Mouse (Mus musculus) liver, embryonic 14.5 days (tissue): ENCODE data around the gene Rtn1. TPM values are rescaled to one million over a fixed set of nuclear protein-coding genes. Genes with fewer than 3 reads are reported as not detected.

Source experiments
- ATAC-seq: fragments of 200-750 bp; cut with Nextera tagmentation; 2 replicates; pipeline ENCODE4 v1.8.0; 2017; ENCODE audit warnings: moderate number of reproducible peaks, mild to moderate bottlenecking, moderate library complexity; ENCODE audit not compliant: insufficient read depth
- DNase-seq, 3 experiments: peaks; one replicate each; pipeline ENCODE4 v3.0.0-alpha.2; 2012 to 2013; ENCODE audit warnings: low read depth in 3 of 3, low spot score in 3 of 3
- H3K27ac ChIP-seq: fragments of 300-500 bp; sonication (generic); 2 replicates; pipeline ENCODE4 v1.5.1; 2014; ENCODE audit warnings: moderate library complexity, mild to moderate bottlenecking, control low read depth, inconsistent platforms
- H3K27me3 ChIP-seq: fragments of 300-500 bp; sonication (generic); 2 replicates; pipeline ENCODE4 v1.6.1; 2014; ENCODE audit warnings: mild to moderate bottlenecking, low read length, moderate library complexity; ENCODE audit not compliant: control insufficient read depth, insufficient read depth
- H3K36me3 ChIP-seq: fragments of 300-500 bp; sonication (generic); replicated peaks from 2 replicates; pipeline ENCODE4 v1.6.1; 2014; ENCODE audit warnings: low read depth; ENCODE audit not compliant: control insufficient read depth, insufficient read depth
- H3K4me1 ChIP-seq, 2 experiments: fragments of 200-500 bp in 1 of 2; fragments of 300-500 bp in 1 of 2; sonication (generic) in 1 of 2; replicated peaks; 2 replicates each; pipeline ENCODE4 v1.6.1; 2012 to 2014; ENCODE audit warnings: antibody characterized with exemption in 1 of 2, inconsistent platforms in 1 of 2, low read length in 1 of 2; ENCODE audit not compliant: control insufficient read depth in 2 of 2, insufficient read depth in 2 of 2
- H3K4me2 ChIP-seq: fragments of 300-500 bp; sonication (generic); 2 replicates; pipeline ENCODE4 v1.6.1; 2014; ENCODE audit warnings: low read depth, mild to moderate bottlenecking, control low read depth, moderate library complexity
- H3K4me3 ChIP-seq, 2 experiments: fragments of 200-500 bp in 1 of 2; fragments of 300-500 bp in 1 of 2; sonication (generic) in 1 of 2; 2 replicates each; pipeline ENCODE4 v1.5.1; 2012 to 2014; ENCODE audit warnings: low read depth in 2 of 2, low read length in 2 of 2, mild to moderate bottlenecking in 2 of 2, control low read depth in 1 of 2, inconsistent platforms in 1 of 2, moderate library complexity in 1 of 2; ENCODE audit not compliant: insufficient read depth in 1 of 2
- H3K9ac ChIP-seq: fragments of 300-500 bp; sonication (generic); replicated peaks from 2 replicates; pipeline ENCODE4 v1.6.1; 2014; ENCODE audit warnings: mild to moderate bottlenecking, control low read depth, moderate library complexity
- H3K9me3 ChIP-seq: fragments of 300-500 bp; sonication (generic); 2 replicates; pipeline ENCODE4 v1.6.1; 2016; ENCODE audit warnings: low read length, mixed read lengths; ENCODE audit not compliant: control insufficient read depth
- CTCF ChIP-seq: IDR thresholded peaks from 2 replicates; pipeline ENCODE4 v1.5.1; 2016; ENCODE audit warnings: antibody characterized with exemption, low read depth, control low read depth
- EP300 ChIP-seq: IDR thresholded peaks from 2 replicates; pipeline ENCODE4 v1.6.1; 2016; ENCODE audit warnings: antibody characterized with exemption, low read depth
- WGBS: fragments of 180-500 bp; shearing (Covaris S2); extraction: QIAGEN DNeasy Blood & Tissue Kit; methylation state at CpG from one replicate; pipeline ENCODE4 v1.1.7; 2014; ENCODE audit not compliant: insufficient replicate concordance; 5-methylcytosine and 5-hydroxymethylcytosine counted together
- polyA plus RNA-seq, 2 experiments: library from polyadenylated mRNA; depleted of rRNA in 1 of 2; stranded (reverse) in 1 of 2; unstranded in 1 of 2; fragments of >200 nt; fragmentation: Nextera tagmentation in 1 of 2; extraction: Ambion mirVana in 1 of 2; gene quantifications; 2 replicates each; pipeline versions ENCODE4 v1.2.1 to v1.2.3; 2012 to 2014

Gene Rtn1
- polyA plus RNA-seq, 2 experiments: 0.63 to 1.5 TPM

GRCm38 (mm10) chr12:72197434-72197833, 211.4 kb downstream of the Rtn1 start:
- H3K9me3 ChIP-seq: no peaks in the 10 kb centered on the region
- no peaks in the 10 kb centered on the region for H3K27me3 ChIP-seq
- TF ChIP-seq CTCF: no peak
- TF ChIP-seq EP300: no peak
- H3K4me1 ChIP-seq: no peaks in the 10 kb centered on the region
- no peak overlapping the region for H3K4me3 ChIP-seq
- DNase-seq (no peak), ATAC-seq (no peak)
- H3K36me3 ChIP-seq: no peaks in the 10 kb centered on the region
- no peak overlapping the region for H3K9ac ChIP-seq
- WGBS: 44% methylated on average over 7 of the region's 7 CpGs
- H3K4me2 ChIP-seq: no peak overlapping the region
- H3K27ac ChIP-seq: no peak overlapping the region

- Histone ChIP-seq H3K36me3 (no peaks in the 10 kb centered on the region), H3K4me2 (no peak within 1 kb of the TSS), H3K27me3 (no peaks in the 10 kb centered on the region), H3K4me3 (no peak within 1 kb of the TSS), H3K9me3 (no peaks in the 10 kb centered on the region), H3K27ac (no peak within 1 kb of the TSS), H3K9ac (no peak within 1 kb of the TSS), H3K4me1 (no peaks in the 10 kb centered on the region)
- no peak for ATAC-seq
- WGBS: 58% methylated on average over 12 of the region's 12 CpGs
- DNase-seq: no peak
- TF ChIP-seq EP300 (no peak), CTCF (no peak)
These were observed 223.9 kb downstream of the Rtn1 start, which contains the start of gene Ccdc175 for GRCm38 (mm10) chr12:72184929-72185328. Gene Ccdc175 (minus strand): TSS chr12:72185029.

GRCm38 (mm10) chr12:72179561-72179960, 229.3 kb downstream of the Rtn1 start:
- no peak overlapping the region for H3K27ac ChIP-seq
- H3K36me3 ChIP-seq: no peaks in the 10 kb centered on the region
- H3K4me2 ChIP-seq: no peak overlapping the region
- no peak for ATAC-seq
- DNase-seq: no peak
- H3K9ac ChIP-seq: no peak overlapping the region
- H3K27me3 ChIP-seq: no peaks in the 10 kb centered on the region
- no peaks in the 10 kb centered on the region for H3K4me1 ChIP-seq
- 58% methylated on average over 4 of the region's 4 CpGs for WGBS
- H3K9me3 ChIP-seq: no peaks in the 10 kb centered on the region
- no peak for TF ChIP-seq CTCF
- TF ChIP-seq EP300: no peak
- H3K4me3 ChIP-seq: no peak overlapping the region

DNA sequence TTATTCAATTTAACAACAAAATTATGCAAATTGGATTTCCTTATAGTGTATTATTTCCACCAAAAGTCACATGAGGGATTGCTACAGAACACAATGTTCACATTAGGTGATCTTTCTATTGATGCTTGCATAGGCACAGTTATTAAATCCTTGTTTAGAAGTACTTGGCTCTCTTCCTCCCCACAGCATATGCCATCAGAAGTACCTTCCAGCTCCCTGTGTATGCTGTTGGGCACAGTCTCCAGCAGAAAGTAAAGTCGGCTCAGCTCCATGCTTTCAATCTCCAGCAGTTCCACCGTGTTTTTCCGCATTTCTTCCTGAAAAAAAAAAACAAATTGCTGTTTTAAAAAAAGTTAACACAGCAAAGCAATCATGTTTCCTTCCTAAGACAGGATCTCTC, 230.5 kb downstream of the Rtn1 start:
- Histone ChIP-seq H3K36me3 (no peaks in the 10 kb centered on the region), H3K9ac (no peak overlapping the region), H3K4me1 (no peaks in the 10 kb centered on the region), H3K27ac (no peak overlapping the region), H3K4me3 (no peak overlapping the region), H3K9me3 (no peaks in the 10 kb centered on the region), H3K27me3 (no peaks in the 10 kb centered on the region), H3K4me2 (no peak overlapping the region)
- no peak for ATAC-seq
- TF ChIP-seq CTCF (no peak), EP300 (no peak)
- no peak for DNase-seq
- 60% methylated on average over 3 of the region's 3 CpGs for WGBS

Other genes with a start within 250 kb of the Rtn1 start
- gene Ccdc175, start 224.0 kb downstream of the Rtn1 start, polyA plus RNA-seq (2012; rRNA removed): not detected in 2 replicates
- gene Ccdc175, start 224.0 kb downstream of the Rtn1 start, polyA plus RNA-seq (2014; fragmentation: Nextera tagmentation; extraction: Ambion mirVana): not detected in 2 replicates
- 0.02 and 0.09 TPM in 2 replicates for gene Lrrc9, start 32.8 kb upstream of the Rtn1 start, polyA plus RNA-seq (2012; rRNA removed)
- gene Lrrc9, start 32.8 kb upstream of the Rtn1 start, polyA plus RNA-seq (2014; fragmentation: Nextera tagmentation; extraction: Ambion mirVana): 0.14 TPM in 1 of 2 replicates, not detected in the other
- 1.6 TPM in 2 replicates for gene Pcnx4, start 127.3 kb upstream of the Rtn1 start, polyA plus RNA-seq (2012; rRNA removed)
- 2.1 and 2.6 TPM in 2 replicates for gene Pcnx4, start 127.3 kb upstream of the Rtn1 start, polyA plus RNA-seq (2014; fragmentation: Nextera tagmentation; extraction: Ambion mirVana)
- 0.06 and 0.10 TPM in 2 replicates for gene Gm4756, start 240.6 kb upstream of the Rtn1 start, polyA plus RNA-seq (2012; rRNA removed)
- 0.08 and 0.18 TPM in 2 replicates for gene Gm4756, start 240.6 kb upstream of the Rtn1 start, polyA plus RNA-seq (2014; fragmentation: Nextera tagmentation; extraction: Ambion mirVana)